Mouse (Mus musculus): ENCODE measurements around the gene Pten. TPM values are rescaled to one million over a fixed set of nuclear protein-coding genes. Genes with fewer than 3 reads are reported as not detected.
A peak's percentile ranks its signal among the peaks of the same experiment; 100 is the strongest.

The Pten gene
- total RNA-seq, 2 experiments from 2014 or later: 34.9 to 39.9 TPM

DNA sequence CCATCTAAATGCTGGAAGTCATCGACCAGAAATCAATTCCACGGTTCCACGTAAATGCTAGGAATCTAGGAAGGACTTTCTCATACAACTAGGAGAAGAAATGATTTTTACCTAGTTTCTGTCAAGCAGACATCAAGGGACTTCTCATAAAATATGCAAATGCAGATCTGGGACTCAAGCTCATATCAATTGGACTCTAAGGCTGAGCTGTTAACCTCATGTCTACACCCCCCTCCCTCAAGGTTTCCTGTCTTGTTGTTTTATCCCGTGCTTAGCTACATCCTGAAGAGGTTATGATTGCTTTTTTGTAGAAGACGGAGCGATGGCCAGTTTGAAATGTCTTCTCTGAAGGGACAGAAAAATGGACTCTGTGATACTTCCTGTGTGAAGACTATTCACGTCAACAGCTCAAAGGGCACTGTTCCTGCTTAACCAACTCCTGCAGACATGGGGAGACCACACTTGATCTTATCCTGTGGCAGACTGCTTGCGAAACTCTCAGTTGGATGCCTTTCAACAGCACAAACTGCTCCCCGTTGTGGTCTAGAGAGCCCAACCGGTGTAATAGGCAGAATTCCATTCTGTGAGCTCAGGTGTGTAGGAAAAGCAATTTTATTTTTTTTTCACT is 111.9 kb downstream of the Pten start:
- intact Hi-C loops (cut with DNase I; ENCODE audit: low total_unique reads): no loop called here
- no peak for DNase-seq

DNA sequence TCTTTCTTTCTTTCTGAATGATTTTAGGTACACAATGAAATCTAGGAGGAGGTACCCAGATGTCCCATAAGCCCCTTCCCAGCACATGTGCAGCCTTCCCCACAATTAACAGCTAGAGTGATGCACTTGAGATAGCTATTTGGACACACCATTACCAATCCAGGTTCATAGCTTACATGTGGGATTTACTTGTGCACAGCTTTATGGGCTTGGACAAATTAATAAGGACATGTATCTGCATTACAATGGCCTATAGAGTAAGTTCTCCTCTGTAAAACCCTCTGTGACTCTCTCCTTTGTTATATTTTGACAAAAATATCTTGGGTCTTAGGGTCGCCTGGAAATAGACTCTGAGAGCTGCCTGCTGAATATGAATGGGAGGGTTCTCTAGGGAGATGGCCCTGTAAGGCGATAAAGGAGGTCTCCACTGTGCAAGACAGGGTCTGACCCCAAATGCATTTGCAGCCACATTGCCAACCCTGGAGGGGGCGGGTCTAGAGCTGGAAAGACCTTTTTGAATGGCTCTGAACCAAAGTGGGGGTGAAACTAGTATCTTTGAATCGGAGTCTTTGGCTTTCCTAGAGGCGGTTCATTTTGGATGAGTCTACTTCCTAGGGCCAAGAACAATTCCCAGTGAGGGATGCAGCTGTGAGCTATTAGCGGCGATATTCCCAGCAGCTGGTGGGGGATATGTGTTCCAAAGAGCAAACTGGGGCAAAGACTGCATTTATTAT is 116.8 kb downstream of the Pten start:
- peak; percentile 8 for DNase-seq
- intact Hi-C loops (cut with DNase I; ENCODE audit: low total_unique reads): no loop called here

Other genes with a start within 250 kb of the Pten start
- gene Papss2, start 161.7 kb upstream of the Pten start, total RNA-seq (2021): 10 to 100 TPM; 11.3 to 13.8 TPM
- gene Atad1, start 17.7 kb upstream of the Pten start, total RNA-seq (2021): 10 to 100 TPM; 40.8 to 48.6 TPM

Data from gastrocnemius, postnatal 14 days (tissue).